In genomic region chr4:105070982-105071381, GRCm38 (mm10) we compare ENCODE assay signal across 9 mouse cellular contexts. TPM values are rescaled to one million over a fixed set of nuclear protein-coding genes. Genes with fewer than 3 reads are reported as not detected.
DNase-seq lines count a peak whose midpoint lies in the region; ATAC-seq and TF ChIP-seq lines count a peak whose summit lies in the region.
"Had no signal": no experiment of that assay in that cellular context is flagged by ENCODE, and none has a peak within 500 bp of the region (broad histone marks: within the 10 kb centered on the region; RNA-seq: fewer than 3 reads in every experiment).

No protein-coding gene starts in this region.

- no peaks in the 10 kb centered on the region for H3K36me3 ChIP-seq in ES-Bruce4 (ENCODE audit: control insufficient read depth, insufficient read depth, low read length, poor library complexity, severe bottlenecking)
- no peaks in the 10 kb centered on the region for H3K36me3 ChIP-seq in embryonic facial prominence, embryonic 10.5 days (replicated peaks)
- H3K36me3 ChIP-seq: limb, embryonic 13.5 days had no signal

- no peak overlapping the region for H3K27ac ChIP-seq in ES-Bruce4 (ENCODE audit: insufficient read depth, low read length)
- no peak overlapping the region for H3K27ac ChIP-seq in embryonic facial prominence, embryonic 10.5 days (replicated peaks)
- no peak overlapping the region for H3K27ac ChIP-seq in layer of hippocampus, adult 2 months
- H3K27ac ChIP-seq: limb, embryonic 13.5 days had no signal

- H3K9ac ChIP-seq in ES-Bruce4 (ENCODE audit: low read depth, poor library complexity, severe bottlenecking): no peak overlapping the region
- H3K9ac ChIP-seq: limb, embryonic 13.5 days had no signal

- DNase-seq in adrenal gland, postnatal 14 days: peak; percentile 82
- peak; percentile 76 for DNase-seq in embryonic facial prominence, embryonic 10.5 days (ENCODE audit: low spot score)
- DNase-seq in heart, postnatal 4 days: peak; percentile 83
- DNase-seq in layer of hippocampus, adult 2 months (ENCODE audit: low spot score in 2 of 2): peak; percentile 37 to 71
- peak; percentile 90 for DNase-seq in lung, postnatal 25 days (ENCODE audit: low spot score)
- peak; percentile 14 to 67 for DNase-seq in spleen, postnatal 10 days (ENCODE audit: low spot score in 2 of 2)

- TF ChIP-seq EP300 in ES-Bruce4 (IDR thresholded peaks at IDR 0.05; ENCODE audit: insufficient read depth, low read depth, low read length): no peak

- H3K4me1 ChIP-seq in ES-Bruce4 (ENCODE audit: control insufficient read depth, insufficient read depth, low read length): no peaks in the 10 kb centered on the region
- H3K4me1 ChIP-seq in embryonic facial prominence, embryonic 10.5 days: no peaks in the 10 kb centered on the region
- H3K4me1 ChIP-seq: limb, embryonic 13.5 days had no signal

- H3K9me3 ChIP-seq in ES-Bruce4 (replicated peaks; ENCODE audit: control insufficient read depth, insufficient read depth, low read length, poor library complexity, severe bottlenecking): no peaks in the 10 kb centered on the region
- no peaks in the 10 kb centered on the region for H3K9me3 ChIP-seq in embryonic facial prominence, embryonic 10.5 days
- H3K9me3 ChIP-seq: limb, embryonic 13.5 days had no signal

- WGBS in embryonic facial prominence, embryonic 10.5 days: 31% methylated on average over 3 of the region's 3 CpGs

- no peak overlapping the region for H3K4me3 ChIP-seq in ES-Bruce4 (ENCODE audit: low read depth, low read length)
- H3K4me3 ChIP-seq in embryonic facial prominence, embryonic 10.5 days: no peak overlapping the region
- H3K4me3 ChIP-seq in layer of hippocampus, adult 2 months: no peak overlapping the region
- H3K4me3 ChIP-seq: limb, embryonic 13.5 days had no signal

- no peak for TF ChIP-seq POLR2A in ES-Bruce4 (IDR thresholded peaks at IDR 0.05; ENCODE audit: insufficient read depth, low read length)

- no peak for ATAC-seq in erythroblast, adult 5-6 weeks (replicated peaks; ENCODE audit: low FRiP score, poor library complexity, severe bottlenecking)

- H3K27me3 ChIP-seq in ES-Bruce4 (ENCODE audit: control insufficient read depth, insufficient read depth, low read length, poor library complexity, severe bottlenecking): no peaks in the 10 kb centered on the region
- H3K27me3 ChIP-seq in embryonic facial prominence, embryonic 10.5 days (replicated peaks; ENCODE audit: low read depth, poor library complexity, severe bottlenecking): no peaks in the 10 kb centered on the region
- H3K27me3 ChIP-seq: limb, embryonic 13.5 days had no signal

- peak; percentile 74 for TF ChIP-seq CTCF in ES-Bruce4 (IDR thresholded peaks at IDR 0.05; ENCODE audit: low read depth, low read length)
- TF ChIP-seq CTCF in layer of hippocampus, adult 2 months (conservative IDR thresholded peaks at IDR 0.05): peak; percentile 85

RNA-seq across cellular contexts. Expression of gene Prkaa2, which starts 38.7 kb away (rescaled TPM):
- polyA plus RNA-seq in ES-Bruce4 (2011; ENCODE audit: insufficient read depth, insufficient read length, low read depth, missing spikeins): 12.3 and 14.0 TPM in 2 replicates
- 6.5 and 7.6 TPM in 2 replicates for total RNA-seq in adrenal gland, postnatal 14 days (2021)
- polyA plus RNA-seq in embryonic facial prominence, embryonic 10.5 days (2016; fragmentation: Nextera tagmentation; extraction: Ambion mirVana): 1.1 and 1.3 TPM in 2 replicates
- total RNA-seq in heart, postnatal 4 days (2021): 10 to 100 TPM; 88.5 to 89.9 TPM
- total RNA-seq in layer of hippocampus, adult 2 months (2021): 10 to 100 TPM; 16.6 to 18.0 TPM
- total RNA-seq in erythroblast, adult 5-6 weeks (2015; ENCODE audit: low replicate concordance): 0.21 TPM in 1 of 2 replicates, not detected in the other
- total RNA-seq in erythroblast, adult 5-6 weeks (2017; ENCODE audit: low replicate concordance): 0.09 TPM in 1 of 2 replicates, not detected in the other

Comparison
In these comparisons a context has a peak if more than half of its experiments do, and no peak if none do; other contexts are left out.
1. RNA of gene Prkaa2, which starts 38.7 kb away (total RNA-seq): 88.5 to 89.9 TPM in heart, postnatal 4 days; 16.6 to 18.0 TPM in layer of hippocampus, adult 2 months, 6.5 to 7.6 TPM in adrenal gland, postnatal 14 days and 0.09 to 0.21 TPM in erythroblast, adult 5-6 weeks; every median in the first group is over 4 times any median in the second.
2. Peak in every context shown above with its lines, with median percentiles within 50 percentile points of each other: DNase-seq.